Mouse (Mus musculus) thymus, postnatal 10 days (tissue): ENCODE results near the gene R3hdml.
"Not testable (repeated sequence)": the region's sequence is repeated elsewhere in the genome, so short reads cannot be mapped to it uniquely, and the experiment has no call there.

Experiments
- DNase-seq, 2 experiments: peaks; one replicate each; pipeline ENCODE4 v3.0.0; 2021; ENCODE audit warnings: low spot score in 2 of 2

R3hdml gene

GRCm38 (mm10) chr2:163492018-163492417, at the start of gene R3hdml:
Gene R3hdml (plus strand): TSS chr2:163492318.
- DNase-seq: no peak

GRCm38 (mm10) chr2:163443543-163443942, 48.6 kb upstream of the R3hdml start:
- no peak for DNase-seq

- DNase-seq: no peak
Observed at GRCm38 (mm10) chr2:163444017-163444416, 48.1 kb upstream of the R3hdml start.

GRCm38 (mm10) chr2:163447375-163447774, 44.7 kb upstream of the R3hdml start:
- DNase-seq: no peak

- no peak for DNase-seq
Observed at GRCm38 (mm10) chr2:163449276-163449675, 42.8 kb upstream of the R3hdml start.

- no peak for DNase-seq
Observed at GRCm38 (mm10) chr2:163450668-163451295, 41.3 kb upstream of the R3hdml start.

- no peak for DNase-seq
Observed at GRCm38 (mm10) chr2:163452738-163453137, 39.4 kb upstream of the R3hdml start.

- no peak for DNase-seq
Observed at GRCm38 (mm10) chr2:163453378-163453777, 38.7 kb upstream of the R3hdml start.

GRCm38 (mm10) chr2:163458539-163459265, 33.4 kb upstream of the R3hdml start:
- DNase-seq: no peak

GRCm38 (mm10) chr2:163459380-163459779, 32.7 kb upstream of the R3hdml start:
- DNase-seq: no peak

GRCm38 (mm10) chr2:163460622-163461021, 31.5 kb upstream of the R3hdml start:
- no peak for DNase-seq

- not testable (repeated sequence) for DNase-seq
Observed at GRCm38 (mm10) chr2:163461307-163461706, 30.8 kb upstream of the R3hdml start.

GRCm38 (mm10) chr2:163462386-163462785, 29.7 kb upstream of the R3hdml start:
- no peak for DNase-seq

GRCm38 (mm10) chr2:163462801-163463200, 29.3 kb upstream of the R3hdml start:
- DNase-seq: no peak

- DNase-seq: no peak
Observed at GRCm38 (mm10) chr2:163463251-163463769, 28.8 kb upstream of the R3hdml start.

GRCm38 (mm10) chr2:163463998-163464397, 28.1 kb upstream of the R3hdml start:
- DNase-seq: no peak

- no peak for DNase-seq
Observed at GRCm38 (mm10) chr2:163464562-163464961, 27.6 kb upstream of the R3hdml start.

- DNase-seq: no peak
Observed at GRCm38 (mm10) chr2:163466771-163467170, 25.3 kb upstream of the R3hdml start.

- no peak for DNase-seq
Observed at GRCm38 (mm10) chr2:163467585-163467984, 24.5 kb upstream of the R3hdml start.

GRCm38 (mm10) chr2:163468866-163469265, 23.3 kb upstream of the R3hdml start:
- no peak for DNase-seq

- DNase-seq: no peak
Observed at GRCm38 (mm10) chr2:163469711-163470110, 22.4 kb upstream of the R3hdml start.

GRCm38 (mm10) chr2:163471136-163471535, 21.0 kb upstream of the R3hdml start:
- DNase-seq: no peak
